Mouse (Mus musculus): ENCODE measurements around the gene Kcnk3.

GRCm38 (mm10) chr5:30589069-30589468 is 1.1 kb downstream of the Kcnk3 start:
- no peak for TF ChIP-seq EP300 (optimal IDR thresholded peaks at IDR 0.05)
- TF ChIP-seq CTCF (IDR thresholded peaks at IDR 0.05; ENCODE audit: low read depth): no peak

Measured in stomach, postnatal 0 days (tissue).